In genomic region chr2:168904846-168905245, GRCm38 (mm10) we compare ENCODE assay signal across 12 mouse cellular contexts. TPM values are rescaled to one million over a fixed set of nuclear protein-coding genes. Genes with fewer than 3 reads are reported as not detected.
DNase-seq lines count a peak whose midpoint lies in the region; ATAC-seq and TF ChIP-seq lines count a peak whose summit lies in the region.
"Had no signal": no experiment of that assay in that cellular context is flagged by ENCODE, and none has a peak within 500 bp of the region (broad histone marks: within the 10 kb centered on the region; RNA-seq: fewer than 3 reads in every experiment).

No protein-coding gene starts in this region.

- TF ChIP-seq EP300 in heart, postnatal 0 days (IDR thresholded peaks at IDR 0.05; ENCODE audit: low read depth): no peak
- TF ChIP-seq EP300 in lung, postnatal 0 days (IDR thresholded peaks at IDR 0.05): no peak

- WGBS in heart, postnatal 0 days: 62% methylated on average over 3 of the region's 3 CpGs
- WGBS in lung, postnatal 0 days: 79% methylated on average over 3 of the region's 3 CpGs

- peak; percentile 44 for TF ChIP-seq CTCF in heart, postnatal 0 days (IDR thresholded peaks at IDR 0.05; ENCODE audit: low read depth)
- TF ChIP-seq CTCF in lung, postnatal 0 days (IDR thresholded peaks at IDR 0.05): peak; percentile 52

- no peak for ATAC-seq in heart, postnatal 0 days (ENCODE audit: insufficient read depth, low read depth)
- ATAC-seq in lung, postnatal 0 days: no peak

- 0 out of 2 replicates have a peak, but pooled peaks cover 13% of the 10 kb centered on the region for H3K27me3 ChIP-seq in heart, postnatal 0 days (ENCODE audit: control insufficient read depth, insufficient read depth, low read length)
- H3K27me3 ChIP-seq in lung, postnatal 0 days (replicated peaks; ENCODE audit: insufficient read depth, low read length): no peaks in the 10 kb centered on the region

- no peak overlapping the region for H3K27ac ChIP-seq in heart, postnatal 0 days (ENCODE audit: low read depth)
- H3K27ac ChIP-seq in lung, postnatal 0 days (ENCODE audit: low read length): no peak overlapping the region
- H3K27ac ChIP-seq: hindbrain, embryonic 12.5 days; midbrain, embryonic 12.5 days had no signal

- no peak overlapping the region for H3K4me3 ChIP-seq in heart, postnatal 0 days (ENCODE audit: low read depth, low read length)
- H3K4me3 ChIP-seq in lung, postnatal 0 days (ENCODE audit: low read depth, low read length): no peak overlapping the region
- H3K4me3 ChIP-seq: heart, embryonic 12.5 days; hindbrain, embryonic 12.5 days; midbrain, embryonic 12.5 days had no signal

- no peaks in the 10 kb centered on the region for H3K9me3 ChIP-seq in heart, postnatal 0 days (replicated peaks; ENCODE audit: control insufficient read depth, low read length)
- no peaks in the 10 kb centered on the region for H3K9me3 ChIP-seq in lung, postnatal 0 days (ENCODE audit: low read length)
- H3K9me3 ChIP-seq: heart, embryonic 12.5 days; hindbrain, embryonic 12.5 days; midbrain, embryonic 12.5 days had no signal

- no peaks in the 10 kb centered on the region for H3K36me3 ChIP-seq in heart, postnatal 0 days (replicated peaks; ENCODE audit: control insufficient read depth, insufficient read depth, low read length)
- no peaks in the 10 kb centered on the region for H3K36me3 ChIP-seq in lung, postnatal 0 days (ENCODE audit: insufficient read depth, low read length)
- H3K36me3 ChIP-seq: heart, embryonic 12.5 days; hindbrain, embryonic 12.5 days; midbrain, embryonic 12.5 days had no signal

- H3K9ac ChIP-seq in heart, postnatal 0 days (replicated peaks; ENCODE audit: low read depth, low read length): no peak overlapping the region
- no peak overlapping the region for H3K9ac ChIP-seq in lung, postnatal 0 days (replicated peaks; ENCODE audit: low read depth)
- H3K9ac ChIP-seq: heart, embryonic 12.5 days; hindbrain, embryonic 12.5 days; midbrain, embryonic 12.5 days had no signal

- DNase-seq in heart, postnatal 0 days (ENCODE audit: low spot score): no peak
- no peak for DNase-seq in heart, adult 18-20 months
- no peak for DNase-seq in lung, postnatal 0 days (ENCODE audit: low spot score)
- DNase-seq in lung, adult 18-20 months: no peak
- peak; percentile 65 for DNase-seq in ES-CJ7 (ENCODE audit: low read depth, low spot score)
- DNase-seq in naive thymus-derived CD4-positive, alpha-beta T cell, adult 2 months (ENCODE audit: low read depth): peak; percentile 33
- no peak for DNase-seq in frontal cortex, adult 2 months (ENCODE audit: extremely low spot score in 1 of 2, low spot score in 1 of 2)
- DNase-seq in natural killer cell, adult 2 months (ENCODE audit: low spot score in 2 of 2): no peak
- DNase-seq: adrenal gland, adult 8-10 months had no signal

- H3K4me2 ChIP-seq in heart, postnatal 0 days (ENCODE audit: low read depth, low read length): no peak overlapping the region
- no peak overlapping the region for H3K4me2 ChIP-seq in lung, postnatal 0 days (replicated peaks; ENCODE audit: low read depth, low read length)
- H3K4me2 ChIP-seq: heart, embryonic 12.5 days; hindbrain, embryonic 12.5 days; midbrain, embryonic 12.5 days had no signal

- H3K4me1 ChIP-seq in heart, postnatal 0 days (ENCODE audit: control insufficient read depth, insufficient read depth): no peaks in the 10 kb centered on the region
- no peaks in the 10 kb centered on the region for H3K4me1 ChIP-seq in lung, postnatal 0 days (ENCODE audit: insufficient read depth, low read depth, low read length)

RNA-seq across cellular contexts. Expression of gene Zfp64, which starts 50.5 kb away (rescaled TPM):
- 15.4 and 19.9 TPM in 2 replicates for total RNA-seq in heart, postnatal 0 days (2014; rRNA removed; ENCODE audit: low replicate concordance)
- 10.0 and 10.9 TPM in 2 replicates for polyA plus RNA-seq in heart, postnatal 0 days (2015; fragmentation: Nextera tagmentation; extraction: Ambion mirVana)
- 1 to 10 TPM; 6.6 to 6.8 TPM for total RNA-seq in heart, adult 18-20 months (2021)
- polyA plus RNA-seq in lung, postnatal 0 days (2015; fragmentation: Nextera tagmentation; extraction: Ambion mirVana): 14.0 and 15.8 TPM in 2 replicates
- polyA plus RNA-seq in frontal cortex, adult 2 months (2012; rRNA removed): 18.0 and 18.2 TPM in 2 replicates

Comparison
In these comparisons a context has a peak if more than half of its experiments do, and no peak if none do; other contexts are left out.
1. DNase-seq: peak in ES-CJ7 (single experiment) and naive thymus-derived CD4-positive, alpha-beta T cell, adult 2 months (single experiment); none in heart, postnatal 0 days (single experiment), heart, adult 18-20 months (0 of 2), lung, postnatal 0 days (single experiment), lung, adult 18-20 months (0 of 2), frontal cortex, adult 2 months (0 of 2) and natural killer cell, adult 2 months (0 of 2).